Mouse (Mus musculus): ENCODE measurements around the gene Mill2.
"Not testable (repeated sequence)": the region's sequence is repeated elsewhere in the genome, so short reads cannot be mapped to it uniquely, and the experiment has no call there.

The Mill2 gene

GRCm38 (mm10) chr7:18839865-18840264, at the start of gene Mill2:
TSS of gene Mill2 (plus strand) at chr7:18839966.
- peak in 1 of 2 experiments; percentile 3 for DNase-seq (ENCODE audit: low spot score in 2 of 2)

- not testable (repeated sequence) for DNase-seq (ENCODE audit: low spot score in 2 of 2)
Observed at GRCm38 (mm10) chr7:18790671-18791070, 49.1 kb upstream of the Mill2 start.

- no peak for DNase-seq (ENCODE audit: low spot score in 2 of 2)
Observed at GRCm38 (mm10) chr7:18798420-18798819, 41.3 kb upstream of the Mill2 start, which contains the start of gene Psg19. TSS of gene Psg19 (minus strand) at chr7:18798520.

GRCm38 (mm10) chr7:18799129-18799528, 40.6 kb upstream of the Mill2 start:
- no peak for DNase-seq (ENCODE audit: low spot score in 2 of 2)

DNA sequence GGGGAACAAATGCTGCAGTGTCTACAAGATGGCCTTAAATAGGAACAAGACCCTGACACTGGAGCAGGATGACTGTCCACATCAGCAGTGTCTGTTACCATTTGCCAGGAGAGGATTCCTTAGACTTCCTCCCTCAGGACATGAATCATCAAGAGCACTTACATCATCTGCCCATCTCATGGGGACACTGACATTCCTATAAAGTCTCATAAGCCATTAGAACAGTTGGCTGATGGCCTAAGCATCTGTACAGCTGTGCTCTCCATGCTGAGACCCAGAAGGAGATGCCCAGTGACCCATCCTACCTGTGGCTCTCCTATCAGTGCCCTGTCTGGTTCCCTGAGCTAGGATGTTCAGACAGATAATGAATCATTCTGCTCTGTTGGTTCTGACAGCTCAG, 36.2 kb upstream of the Mill2 start:
- no peak for DNase-seq (ENCODE audit: low spot score in 2 of 2)

GRCm38 (mm10) chr7:18818301-18818700, 21.5 kb upstream of the Mill2 start:
- DNase-seq (ENCODE audit: low spot score in 2 of 2), result no peak

GRCm38 (mm10) chr7:18821507-18821906, 18.3 kb upstream of the Mill2 start, which contains the start of gene Psg17:
TSS of gene Psg17 (minus strand) at chr7:18821607.
- no peak for DNase-seq (ENCODE audit: low spot score in 2 of 2)

DNA sequence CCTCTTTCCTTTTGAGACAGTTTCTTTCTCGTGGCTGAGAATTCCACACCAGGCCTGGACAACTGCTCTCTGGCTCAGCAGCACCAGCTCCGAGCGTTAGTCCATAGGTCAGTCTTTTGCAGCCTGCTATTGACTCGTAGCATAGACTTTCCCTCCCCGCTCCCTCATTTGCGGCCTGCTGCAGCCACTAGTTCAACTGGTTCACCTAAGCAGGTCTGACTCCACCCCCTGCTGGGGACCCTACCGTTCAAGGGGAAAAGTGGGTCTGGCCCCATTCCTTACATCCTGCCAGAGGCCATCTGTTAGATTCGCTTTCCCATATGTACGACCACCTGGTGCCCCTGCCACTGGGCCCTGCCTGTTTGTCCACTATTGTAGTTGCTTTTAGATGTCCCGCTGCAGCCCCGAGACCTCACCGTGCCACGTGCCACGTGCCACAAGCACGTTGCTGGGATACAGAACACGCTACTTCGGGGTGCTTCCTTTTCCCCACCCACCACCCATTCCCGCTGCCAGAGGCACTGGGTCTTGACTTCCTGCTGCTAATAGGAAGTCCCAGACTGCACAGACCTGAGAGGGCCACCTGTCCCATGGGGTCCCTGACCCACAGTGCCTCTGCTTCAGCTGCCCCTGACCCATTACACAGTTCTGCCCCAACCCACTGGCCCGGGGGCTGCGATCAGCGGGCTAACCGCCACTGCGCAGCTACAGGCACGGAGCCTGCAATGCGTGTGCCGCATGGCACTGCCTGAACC, 11.8 kb upstream of the Mill2 start:
- no peak for DNase-seq (ENCODE audit: low spot score in 2 of 2)

- DNase-seq (ENCODE audit: low spot score in 2 of 2), result no peak
Observed at GRCm38 (mm10) chr7:18828592-18828991, 11.2 kb upstream of the Mill2 start.

GRCm38 (mm10) chr7:18829545-18829944, 10.2 kb upstream of the Mill2 start:
- no peak for DNase-seq (ENCODE audit: low spot score in 2 of 2)

DNA sequence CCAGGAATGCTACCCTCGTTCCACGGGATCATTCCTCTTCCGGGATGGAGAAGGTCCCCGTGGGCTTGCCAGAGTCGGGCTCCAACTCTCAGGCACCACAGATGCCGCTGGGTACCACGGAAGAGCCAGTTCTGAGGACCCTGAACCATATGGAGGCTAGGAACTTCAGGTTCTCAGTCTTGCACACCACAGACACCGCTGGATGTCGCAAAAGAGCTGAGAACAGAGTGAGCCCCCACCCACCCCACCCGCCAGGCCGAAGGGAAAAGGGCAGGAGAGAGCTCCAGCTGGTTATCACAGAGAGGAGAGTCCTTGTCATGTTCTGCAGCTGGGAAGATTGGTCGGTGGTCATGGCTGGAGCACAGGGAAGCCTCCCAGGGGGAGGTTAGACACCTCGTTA, 7.5 kb upstream of the Mill2 start:
- DNase-seq (ENCODE audit: low spot score in 2 of 2), result no peak

GRCm38 (mm10) chr7:18840386-18841173, 814 bp downstream of the Mill2 start:
- peak; percentile 7 to 12 for DNase-seq (ENCODE audit: low spot score in 2 of 2)

- DNase-seq (ENCODE audit: low spot score in 2 of 2), result no peak
Observed at GRCm38 (mm10) chr7:18841174-18841567, 1.4 kb downstream of the Mill2 start.

- DNase-seq (ENCODE audit: low spot score in 2 of 2), result no peak
Observed at GRCm38 (mm10) chr7:18844811-18845210, 5.0 kb downstream of the Mill2 start.

- DNase-seq (ENCODE audit: low spot score in 2 of 2), result no peak
Observed at GRCm38 (mm10) chr7:18848395-18848794, 8.6 kb downstream of the Mill2 start.

GRCm38 (mm10) chr7:18858310-18858916, 18.6 kb downstream of the Mill2 start:
- DNase-seq (ENCODE audit: low spot score in 2 of 2), result no peak

DNA sequence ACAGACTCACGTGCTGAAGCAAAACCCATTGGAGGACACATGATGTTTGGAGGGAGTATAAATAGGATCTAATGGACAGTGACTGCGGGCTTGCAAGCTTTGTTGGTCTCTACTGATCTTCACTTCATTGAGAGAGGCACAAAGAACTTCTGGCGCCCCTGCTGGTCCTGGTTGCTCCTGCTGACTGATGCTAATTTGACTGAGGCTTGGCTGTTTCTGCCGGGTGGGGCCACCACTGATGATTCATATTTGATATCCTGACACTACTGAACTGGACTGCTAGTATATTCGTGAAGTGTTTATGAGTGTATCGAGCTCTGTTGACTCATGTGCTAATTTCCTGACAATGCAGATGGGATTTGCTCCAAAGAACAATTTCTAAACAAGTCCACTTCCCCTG, 23.0 kb downstream of the Mill2 start:
- DNase-seq (ENCODE audit: low spot score in 2 of 2), result no peak

GRCm38 (mm10) chr7:18868491-18868890, 28.7 kb downstream of the Mill2 start:
- DNase-seq (ENCODE audit: low spot score in 2 of 2), result no peak

GRCm38 (mm10) chr7:18871031-18871430, 31.3 kb downstream of the Mill2 start, which contains the start of gene Pglyrp1:
TSS of gene Pglyrp1 (plus strand) at chr7:18871331.
- DNase-seq (ENCODE audit: low spot score in 2 of 2), result not testable (repeated sequence)

- DNase-seq (ENCODE audit: low spot score in 2 of 2), result no peak
Observed at GRCm38 (mm10) chr7:18872014-18872802, 32.4 kb downstream of the Mill2 start.

DNA sequence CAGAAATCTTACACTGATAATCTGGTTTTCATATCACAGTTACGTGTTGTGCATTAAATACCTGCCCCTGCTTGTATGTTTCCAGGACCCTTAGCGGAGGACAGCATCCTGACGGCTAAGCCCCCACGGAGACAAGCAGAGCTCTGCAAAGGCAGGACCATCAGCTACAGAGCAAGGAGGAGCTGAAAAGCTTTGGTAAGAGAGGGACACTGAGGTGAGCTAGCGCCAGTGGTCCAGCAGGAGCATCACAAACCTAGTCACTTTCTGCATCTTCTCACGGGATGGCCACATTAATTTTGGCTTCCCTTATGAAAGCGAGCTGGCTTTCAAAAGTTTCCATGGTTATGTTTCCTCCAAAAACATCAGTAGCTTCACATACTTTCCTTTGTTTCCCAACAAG, 33.0 kb downstream of the Mill2 start:
- no peak for DNase-seq (ENCODE audit: low spot score in 2 of 2)

GRCm38 (mm10) chr7:18873253-18873652, 33.5 kb downstream of the Mill2 start:
- DNase-seq (ENCODE audit: low spot score in 2 of 2), result peak; percentile 62 to 71

All from right cerebral cortex, adult 2 months (tissue).